ENCODE assay signal across 27 mouse cellular contexts in genomic region chr8:117355111-117355831, GRCm38 (mm10).
DNase-seq lines count a peak whose midpoint lies in the region; ATAC-seq lines count a peak whose summit lies in the region.
"Had no signal": no experiment of that assay in that cellular context is flagged by ENCODE, and none has a peak within 500 bp of the region (broad histone marks: within the 10 kb centered on the region; RNA-seq: fewer than 3 reads in every experiment).

No protein-coding gene starts in this region.

- intact Hi-C loops in heart, postnatal 14 days (cut with DNase I): no loop called here

- no peak overlapping the region for H3K4me3 ChIP-seq in forebrain, embryonic 14.5 days (ENCODE audit: low read depth, low read length)
- H3K4me3 ChIP-seq in forebrain, embryonic 11.5 days (ENCODE audit: low read depth, low read length): no peak overlapping the region
- H3K4me3 ChIP-seq in kidney, embryonic 15.5 days (replicated peaks): no peak overlapping the region
- no peak overlapping the region for H3K4me3 ChIP-seq in midbrain, embryonic 14.5 days (replicated peaks; ENCODE audit: low read depth, low read length)
- no peak overlapping the region for H3K4me3 ChIP-seq in midbrain, embryonic 10.5 days
- no peak overlapping the region for H3K4me3 ChIP-seq in midbrain, embryonic 15.5 days
- H3K4me3 ChIP-seq: embryonic facial prominence, embryonic 13.5 days; heart, embryonic 15.5 days; limb, embryonic 13.5 days; megakaryocyte, embryonic 14.5 days; neural tube, embryonic 15.5 days had no signal

- peaks cover 5% of the 10 kb centered on the region for H3K4me1 ChIP-seq in forebrain, embryonic 14.5 days (ENCODE audit: control insufficient read depth, insufficient read depth, low read length)
- H3K4me1 ChIP-seq in forebrain, embryonic 11.5 days (replicated peaks; ENCODE audit: control insufficient read depth, insufficient read depth, low read length): no peaks in the 10 kb centered on the region
- H3K4me1 ChIP-seq in kidney, embryonic 15.5 days: peaks cover 45% of the 10 kb centered on the region
- 0 out of 2 replicates have a peak, but pooled peaks cover 6% of the 10 kb centered on the region for H3K4me1 ChIP-seq in midbrain, embryonic 14.5 days (ENCODE audit: control insufficient read depth, insufficient read depth, low read length)
- H3K4me1 ChIP-seq in midbrain, embryonic 10.5 days: peaks cover 16% of the 10 kb centered on the region
- peaks cover 20% of the 10 kb centered on the region for H3K4me1 ChIP-seq in midbrain, embryonic 15.5 days

- no peaks in the 10 kb centered on the region for H3K9me3 ChIP-seq in forebrain, embryonic 14.5 days (replicated peaks; ENCODE audit: control insufficient read depth, low read length)
- no peaks in the 10 kb centered on the region for H3K9me3 ChIP-seq in forebrain, embryonic 11.5 days (ENCODE audit: control insufficient read depth, low read length)
- no peaks in the 10 kb centered on the region for H3K9me3 ChIP-seq in kidney, embryonic 15.5 days (replicated peaks)
- no peaks in the 10 kb centered on the region for H3K9me3 ChIP-seq in midbrain, embryonic 14.5 days (ENCODE audit: control insufficient read depth, low read length)
- no peaks in the 10 kb centered on the region for H3K9me3 ChIP-seq in midbrain, embryonic 10.5 days (replicated peaks)
- H3K9me3 ChIP-seq in midbrain, embryonic 15.5 days: no peaks in the 10 kb centered on the region
- H3K9me3 ChIP-seq: embryonic facial prominence, embryonic 13.5 days; heart, embryonic 15.5 days; megakaryocyte, embryonic 14.5 days; neural tube, embryonic 15.5 days had no signal

- H3K27ac ChIP-seq in forebrain, embryonic 14.5 days (ENCODE audit: low read depth, low read length): no peak overlapping the region
- no peak overlapping the region for H3K27ac ChIP-seq in forebrain, embryonic 11.5 days (ENCODE audit: low read depth, low read length)
- peak overlapping the region; percentile 51; the same call in 1 of the 2 replicates for H3K27ac ChIP-seq in kidney, embryonic 15.5 days
- H3K27ac ChIP-seq in midbrain, embryonic 14.5 days (replicated peaks; ENCODE audit: low read depth, low read length): peak overlapping the region; percentile 26; the same call in 1 of the 2 replicates
- H3K27ac ChIP-seq in midbrain, embryonic 10.5 days (replicated peaks): no peak overlapping the region; the same call in 1 of the 2 replicates
- peak overlapping the region; percentile 42 for H3K27ac ChIP-seq in midbrain, embryonic 15.5 days
- H3K27ac ChIP-seq: embryonic facial prominence, embryonic 13.5 days; heart, embryonic 15.5 days; limb, embryonic 13.5 days; neural tube, embryonic 15.5 days had no signal

- H3K36me3 ChIP-seq in forebrain, embryonic 14.5 days (ENCODE audit: control insufficient read depth, insufficient read depth, low read length): no peaks in the 10 kb centered on the region
- no peaks in the 10 kb centered on the region for H3K36me3 ChIP-seq in forebrain, embryonic 11.5 days (ENCODE audit: control insufficient read depth, insufficient read depth, low read length)
- H3K36me3 ChIP-seq in kidney, embryonic 15.5 days: no peaks in the 10 kb centered on the region
- H3K36me3 ChIP-seq in midbrain, embryonic 14.5 days (ENCODE audit: control insufficient read depth, insufficient read depth, low read length): peaks cover 4% of the 10 kb centered on the region; the same call in 1 of the 2 replicates
- H3K36me3 ChIP-seq in midbrain, embryonic 10.5 days: peaks cover 4% of the 10 kb centered on the region; the same call in 1 of the 2 replicates
- no peaks in the 10 kb centered on the region for H3K36me3 ChIP-seq in midbrain, embryonic 15.5 days (replicated peaks)
- H3K36me3 ChIP-seq: heart, embryonic 15.5 days; limb, embryonic 13.5 days; neural tube, embryonic 15.5 days had no signal

- 68% methylated on average over 12 of the region's 12 CpGs for WGBS in forebrain, embryonic 14.5 days
- 78% methylated on average over 12 of the region's 12 CpGs for WGBS in forebrain, embryonic 11.5 days
- 61% methylated on average over 12 of the region's 12 CpGs for WGBS in kidney, embryonic 15.5 days
- WGBS in midbrain, embryonic 14.5 days: 74% methylated on average over 12 of the region's 12 CpGs
- 80% methylated on average over 12 of the region's 12 CpGs for WGBS in midbrain, embryonic 10.5 days
- WGBS in midbrain, embryonic 15.5 days: 71% methylated on average over 12 of the region's 12 CpGs

- peak; percentile 55 for DNase-seq in forebrain, embryonic 14.5 days (ENCODE audit: low spot score)
- DNase-seq in forebrain, embryonic 11.5 days (ENCODE audit: low spot score): no peak
- no peak for DNase-seq in kidney, adult 8-10 months
- DNase-seq in midbrain, embryonic 14.5 days: peak; percentile 51
- no peak for DNase-seq in midbrain, embryonic 10.5 days (ENCODE audit: low spot score)
- DNase-seq in heart, postnatal 14 days: no peak
- DNase-seq: adrenal gland, postnatal 10 days; cerebellum, adult 11 months; cerebellum, postnatal 10 days; gastrocnemius, postnatal 14 days; kidney, adult 18-20 months; layer of hippocampus, postnatal 36 days; lung, adult 2 months; right cerebral cortex, postnatal 14 days; spleen, adult 18-20 months; thymus, adult 18-20 months; thymus, postnatal 4 days had no signal

- H3K9ac ChIP-seq in forebrain, embryonic 14.5 days (ENCODE audit: low read length): no peak overlapping the region
- no peak overlapping the region for H3K9ac ChIP-seq in forebrain, embryonic 11.5 days (ENCODE audit: low read length)
- H3K9ac ChIP-seq in kidney, embryonic 15.5 days: no peak overlapping the region
- no peak overlapping the region for H3K9ac ChIP-seq in midbrain, embryonic 14.5 days (replicated peaks; ENCODE audit: low read length)
- no peak overlapping the region for H3K9ac ChIP-seq in midbrain, embryonic 15.5 days
- H3K9ac ChIP-seq: embryonic facial prominence, embryonic 13.5 days; heart, embryonic 15.5 days; limb, embryonic 13.5 days; neural tube, embryonic 15.5 days had no signal

- ATAC-seq in forebrain, embryonic 14.5 days: no peak
- ATAC-seq in forebrain, embryonic 11.5 days (replicated peaks; ENCODE audit: low FRiP score): no peak
- ATAC-seq in kidney, embryonic 15.5 days (replicated peaks; ENCODE audit: low FRiP score): no peak; the same call in 1 of the 2 replicates
- no peak for ATAC-seq in midbrain, embryonic 14.5 days (ENCODE audit: low FRiP score, low TSS enrichment)
- 0 out of 2 replicates have a peak, but pooled peaks have one; percentile 15 for ATAC-seq in midbrain, embryonic 15.5 days (replicated peaks)
- ATAC-seq: activated CD4-positive, CD25-positive, alpha-beta regulatory T cell, adult 4 months; CD4-positive, CD25-positive, alpha-beta regulatory T cell, adult 4 months; Patski had no signal

- no peaks in the 10 kb centered on the region for H3K27me3 ChIP-seq in forebrain, embryonic 14.5 days (replicated peaks; ENCODE audit: control insufficient read depth, insufficient read depth, low read length)
- H3K27me3 ChIP-seq in forebrain, embryonic 11.5 days (ENCODE audit: control insufficient read depth, insufficient read depth, low read length): no peaks in the 10 kb centered on the region
- no peaks in the 10 kb centered on the region for H3K27me3 ChIP-seq in kidney, embryonic 15.5 days
- H3K27me3 ChIP-seq in midbrain, embryonic 14.5 days (ENCODE audit: control insufficient read depth, insufficient read depth, low read length): no peaks in the 10 kb centered on the region
- H3K27me3 ChIP-seq in midbrain, embryonic 10.5 days (ENCODE audit: low read depth, poor library complexity, severe bottlenecking): no peaks in the 10 kb centered on the region
- H3K27me3 ChIP-seq in midbrain, embryonic 15.5 days (replicated peaks): no peaks in the 10 kb centered on the region
- H3K27me3 ChIP-seq: embryonic facial prominence, embryonic 13.5 days; heart, embryonic 15.5 days; limb, embryonic 13.5 days; megakaryocyte, embryonic 14.5 days; neural tube, embryonic 15.5 days; Patski had no signal

- H3K4me2 ChIP-seq in forebrain, embryonic 14.5 days (ENCODE audit: low read length): no peak overlapping the region
- no peak overlapping the region for H3K4me2 ChIP-seq in forebrain, embryonic 11.5 days (ENCODE audit: low read depth, low read length, severe bottlenecking)
- H3K4me2 ChIP-seq in kidney, embryonic 15.5 days: no peak overlapping the region
- H3K4me2 ChIP-seq in midbrain, embryonic 14.5 days (ENCODE audit: low read length): no peak overlapping the region
- no peak overlapping the region for H3K4me2 ChIP-seq in midbrain, embryonic 15.5 days
- H3K4me2 ChIP-seq: embryonic facial prominence, embryonic 13.5 days; heart, embryonic 15.5 days; limb, embryonic 13.5 days; neural tube, embryonic 15.5 days had no signal

Comparison
In these comparisons a context has a peak if more than half of its experiments do, and no peak if none do; other contexts are left out.
1. DNase-seq: peak in forebrain, embryonic 14.5 days (single experiment) and midbrain, embryonic 14.5 days (single experiment); none in forebrain, embryonic 11.5 days (single experiment), kidney, adult 8-10 months (0 of 2), midbrain, embryonic 10.5 days (single experiment) and heart, postnatal 14 days (0 of 2).
2. H3K27ac ChIP-seq: peak in kidney, embryonic 15.5 days (single experiment), midbrain, embryonic 14.5 days (single experiment) and midbrain, embryonic 15.5 days (single experiment); none in forebrain, embryonic 14.5 days (single experiment), forebrain, embryonic 11.5 days (single experiment) and midbrain, embryonic 10.5 days (single experiment).